Mouse (Mus musculus) intestine, embryonic 16.5 days (tissue): ENCODE results near the gene Sema3g. TPM values are rescaled to one million over a fixed set of nuclear protein-coding genes. Genes with fewer than 3 reads are reported as not detected.

Source experiments
- ATAC-seq: fragments of 200-750 bp; cut with Nextera tagmentation; 2 replicates; pipeline ENCODE4 v1.8.0; 2017; ENCODE audit warnings: moderate TSS enrichment, moderate library complexity
- H3K27ac ChIP-seq: fragments of 300-500 bp; sonication (generic); 2 replicates; pipeline ENCODE4 v1.5.1; 2014; ENCODE audit warnings: mild to moderate bottlenecking, low read length
- H3K27me3 ChIP-seq: fragments of 300-500 bp; sonication (generic); replicated peaks from 2 replicates; pipeline ENCODE4 v1.6.1; 2014; ENCODE audit warnings: low read length, control low read depth, mixed read lengths; ENCODE audit not compliant: control insufficient read depth, insufficient read depth
- H3K36me3 ChIP-seq: fragments of 300-500 bp; sonication (generic); 2 replicates; pipeline ENCODE4 v1.6.1; 2014; ENCODE audit warnings: low read length, control low read depth; ENCODE audit not compliant: control insufficient read depth, insufficient read depth
- H3K4me1 ChIP-seq: fragments of 300-500 bp; sonication (generic); 2 replicates; pipeline ENCODE4 v1.6.1; 2014; ENCODE audit warnings: low read length, control low read depth, mixed read lengths; ENCODE audit not compliant: control insufficient read depth, insufficient read depth
- H3K4me2 ChIP-seq: fragments of 300-500 bp; sonication (generic); 2 replicates; pipeline ENCODE4 v1.6.1; 2014; ENCODE audit warnings: low read depth, low read length, control low read depth
- H3K4me3 ChIP-seq: fragments of 300-500 bp; sonication (generic); 2 replicates; pipeline ENCODE4 v1.5.1; 2014; ENCODE audit warnings: mild to moderate bottlenecking, low read length
- H3K9ac ChIP-seq: fragments of 300-500 bp; sonication (generic); 2 replicates; pipeline ENCODE4 v1.6.1; 2014; ENCODE audit warnings: low read depth, low read length
- H3K9me3 ChIP-seq: fragments of 300-500 bp; sonication (generic); 2 replicates; pipeline ENCODE4 v1.6.1; 2016; ENCODE audit warnings: low read length, control low read depth; ENCODE audit not compliant: control insufficient read depth
- WGBS: fragments of 180-500 bp; shearing (Covaris S2); extraction: QIAGEN DNeasy Blood & Tissue Kit; methylation state at CpG from one replicate; pipeline ENCODE4 v1.1.7; 2014; 5-methylcytosine and 5-hydroxymethylcytosine counted together
- polyA plus RNA-seq: library from polyadenylated mRNA; unstranded; fragments of >200 nt; fragmentation: Nextera tagmentation; extraction: Ambion mirVana; gene quantifications from 2 replicates; pipeline ENCODE4 v1.2.1, GENCODE M21; 2015

Sema3g gene
- polyA plus RNA-seq, 1 experiment from 2014 or later: 0.51 TPM

GRCm38 (mm10) chr14:31191936-31192335, 25.7 kb upstream of the Sema3g start:
- no peak overlapping the region for H3K27ac ChIP-seq
- 80% methylated on average over 2 of the region's 2 CpGs for WGBS
- H3K9ac ChIP-seq: no peak overlapping the region
- H3K4me3 ChIP-seq: no peak overlapping the region
- H3K27me3 ChIP-seq: no peaks in the 10 kb centered on the region
- H3K4me1 ChIP-seq: peaks cover 4% of the 10 kb centered on the region; the same call in 1 of the 2 replicates
- peaks cover 23% of the 10 kb centered on the region for H3K36me3 ChIP-seq
- H3K9me3 ChIP-seq: no peaks in the 10 kb centered on the region
- no peak for ATAC-seq
- no peak overlapping the region for H3K4me2 ChIP-seq

GRCm38 (mm10) chr14:31193791-31194190, 23.9 kb upstream of the Sema3g start:
- Histone ChIP-seq H3K4me2 (no peak overlapping the region), H3K9me3 (no peaks in the 10 kb centered on the region), H3K27ac (no peak overlapping the region), H3K36me3 (peaks cover 14% of the 10 kb centered on the region), H3K4me3 (no peak overlapping the region), H3K9ac (no peak overlapping the region), H3K27me3 (no peaks in the 10 kb centered on the region), H3K4me1 (peaks cover 4% of the 10 kb centered on the region; the same call in 1 of the 2 replicates)
- ATAC-seq: no peak
- WGBS: 77% methylated on average over 7 of the region's 7 CpGs

- Histone ChIP-seq H3K4me1 (peaks cover 4% of the 10 kb centered on the region; the same call in 1 of the 2 replicates), H3K9me3 (no peaks in the 10 kb centered on the region)
- WGBS: 85% methylated on average over 2 of the region's 2 CpGs
Measured at GRCm38 (mm10) chr14:31194441-31194840, 23.2 kb upstream of the Sema3g start.

GRCm38 (mm10) chr14:31194891-31195513, 22.7 kb upstream of the Sema3g start:
- Histone ChIP-seq H3K9ac (no peak overlapping the region), H3K4me1 (peaks cover 4% of the 10 kb centered on the region; the same call in 1 of the 2 replicates), H3K27ac (peak overlapping the region; percentile 27; the same call in 1 of the 2 replicates), H3K36me3 (peaks cover 15% of the 10 kb centered on the region), H3K4me2 (no peak overlapping the region), H3K4me3 (no peak overlapping the region), H3K27me3 (no peaks in the 10 kb centered on the region), H3K9me3 (no peaks in the 10 kb centered on the region)
- no peak for ATAC-seq
- WGBS: 63% methylated on average over 14 of the region's 14 CpGs

More at GRCm38 (mm10) chr14:31194441-31194840, 23.2 kb upstream of the Sema3g start:
- no peak overlapping the region for H3K4me2 ChIP-seq
- H3K27ac ChIP-seq: no peak overlapping the region
- peaks cover 14% of the 10 kb centered on the region for H3K36me3 ChIP-seq
- ATAC-seq: no peak
- no peaks in the 10 kb centered on the region for H3K27me3 ChIP-seq
- no peak overlapping the region for H3K4me3 ChIP-seq
- H3K9ac ChIP-seq: no peak overlapping the region

GRCm38 (mm10) chr14:31195521-31195920, 22.1 kb upstream of the Sema3g start:
- Histone ChIP-seq H3K4me2 (no peak overlapping the region), H3K4me3 (no peak overlapping the region), H3K9ac (no peak overlapping the region), H3K9me3 (no peaks in the 10 kb centered on the region), H3K4me1 (peaks cover 4% of the 10 kb centered on the region; the same call in 1 of the 2 replicates), H3K36me3 (peaks cover 15% of the 10 kb centered on the region), H3K27ac (no peak overlapping the region; the same call in 1 of the 2 replicates), H3K27me3 (no peaks in the 10 kb centered on the region)
- 93% methylated on average over 4 of the region's 4 CpGs for WGBS
- ATAC-seq: no peak

- Histone ChIP-seq H3K27ac (no peak overlapping the region), H3K9ac (no peak overlapping the region), H3K27me3 (no peaks in the 10 kb centered on the region), H3K36me3 (peaks cover 15% of the 10 kb centered on the region), H3K4me2 (no peak overlapping the region), H3K4me1 (peaks cover 4% of the 10 kb centered on the region; the same call in 1 of the 2 replicates), H3K9me3 (no peaks in the 10 kb centered on the region), H3K4me3 (no peak overlapping the region)
- ATAC-seq: 0 out of 2 replicates have a peak, but pooled peaks have one; percentile 32
Measured at GRCm38 (mm10) chr14:31195968-31196367, 21.7 kb upstream of the Sema3g start.

- Histone ChIP-seq H3K9me3 (no peaks in the 10 kb centered on the region), H3K9ac (no peak overlapping the region), H3K27ac (0 out of 2 replicates have a peak overlapping the region, but pooled peaks have one; percentile 33), H3K4me1 (peaks cover 7% of the 10 kb centered on the region; the same call in 1 of the 2 replicates), H3K27me3 (no peaks in the 10 kb centered on the region), H3K4me2 (no peak overlapping the region), H3K36me3 (peaks cover 17% of the 10 kb centered on the region), H3K4me3 (no peak overlapping the region)
- ATAC-seq: peak; percentile 35; the same call in 1 of the 2 replicates
- 72% methylated on average over 16 of the region's 16 CpGs for WGBS
Measured at GRCm38 (mm10) chr14:31197547-31198516, 19.8 kb upstream of the Sema3g start.

GRCm38 (mm10) chr14:31199599-31199998, 18.1 kb upstream of the Sema3g start:
- H3K27me3 ChIP-seq: no peaks in the 10 kb centered on the region
- H3K4me1 ChIP-seq: peaks cover 10% of the 10 kb centered on the region
- H3K4me2 ChIP-seq: no peak overlapping the region
- peaks cover 19% of the 10 kb centered on the region for H3K36me3 ChIP-seq
- no peak overlapping the region for H3K9ac ChIP-seq
- H3K27ac ChIP-seq: no peak overlapping the region; the same call in 1 of the 2 replicates
- ATAC-seq: no peak
- 94% methylated on average over 7 of the region's 7 CpGs for WGBS
- no peaks in the 10 kb centered on the region for H3K9me3 ChIP-seq
- no peak overlapping the region for H3K4me3 ChIP-seq

- H3K9me3 ChIP-seq: no peaks in the 10 kb centered on the region
- H3K27ac ChIP-seq: no peak overlapping the region
- H3K4me1 ChIP-seq: peaks cover 12% of the 10 kb centered on the region
- WGBS: 63% methylated on average over 3 of the region's 3 CpGs
- H3K4me3 ChIP-seq: no peak overlapping the region
- peaks cover 19% of the 10 kb centered on the region for H3K36me3 ChIP-seq
- no peak overlapping the region for H3K4me2 ChIP-seq
- ATAC-seq: peak; percentile 39
- no peaks in the 10 kb centered on the region for H3K27me3 ChIP-seq
- no peak overlapping the region for H3K9ac ChIP-seq
Measured at GRCm38 (mm10) chr14:31200038-31200437, 17.6 kb upstream of the Sema3g start.
